Mouse (Mus musculus) bone marrow macrophage, adult 2 months (primary cell): ENCODE data around the gene Ccdc85a. TPM values are rescaled to one million over a fixed set of nuclear protein-coding genes. Genes with fewer than 3 reads are reported as not detected.
"Not testable (repeated sequence)": the region's sequence is repeated elsewhere in the genome, so short reads cannot be mapped to it uniquely, and the experiment has no call there.

ENCODE experiments used
- H3K27ac ChIP-seq: 2 replicates; pipeline ENCODE4 v1.5.1; 2012; ENCODE audit warnings: low read depth, low read length; ENCODE audit not compliant: insufficient read depth
- H3K4me1 ChIP-seq: 2 replicates; pipeline ENCODE4 v1.6.1; 2012; ENCODE audit warnings: low read length; ENCODE audit not compliant: control insufficient read depth, insufficient read depth
- H3K4me3 ChIP-seq: 2 replicates; pipeline ENCODE4 v1.5.1; 2012; ENCODE audit warnings: mild to moderate bottlenecking, low read length, moderate library complexity; ENCODE audit not compliant: insufficient read depth
- CTCF ChIP-seq: IDR thresholded peaks from 2 replicates; pipeline ENCODE4 v1.5.1; 2012; ENCODE audit warnings: low read depth, mild to moderate bottlenecking, low read length, moderate library complexity
- POLR2A ChIP-seq: IDR thresholded peaks from 2 replicates; pipeline ENCODE4 v1.6.1; 2012; ENCODE audit warnings: mild to moderate bottlenecking, low read depth, low read length, borderline replicate concordance
- polyA plus RNA-seq: library from polyadenylated mRNA; stranded (reverse); fragments of >200 nt; gene quantifications from 2 replicates; pipeline ENCODE4 v1.2.4, GENCODE M21; 2012; ENCODE audit not compliant: missing spikeins, insufficient read depth, insufficient read length

The Ccdc85a gene
- polyA plus RNA-seq, 1 experiment: not detected

DNA sequence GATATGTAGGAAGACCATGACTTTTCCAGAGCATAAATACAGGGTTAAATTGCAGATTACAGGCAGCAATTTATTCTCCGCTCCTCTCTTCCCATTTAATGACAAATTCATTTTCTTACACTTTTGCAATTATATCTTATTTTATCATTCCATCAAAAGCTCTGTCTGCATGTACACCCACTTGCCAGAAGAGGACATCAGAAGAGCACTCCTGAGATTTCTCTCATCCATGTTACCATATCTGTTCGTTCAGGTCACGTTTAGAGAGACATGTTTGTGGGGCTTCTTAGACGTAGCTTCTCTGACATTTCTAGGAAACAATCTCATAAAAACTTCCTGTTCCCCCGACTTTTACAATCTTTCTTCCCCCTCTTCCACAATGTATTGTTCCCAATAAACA, 242.2 kb downstream of the Ccdc85a start:
- Histone ChIP-seq H3K27ac (no peak overlapping the region), H3K4me1 (no peaks in the 10 kb centered on the region), H3K4me3 (no peak overlapping the region)
- no peak for TF ChIP-seq POLR2A
- no peak for TF ChIP-seq CTCF

DNA sequence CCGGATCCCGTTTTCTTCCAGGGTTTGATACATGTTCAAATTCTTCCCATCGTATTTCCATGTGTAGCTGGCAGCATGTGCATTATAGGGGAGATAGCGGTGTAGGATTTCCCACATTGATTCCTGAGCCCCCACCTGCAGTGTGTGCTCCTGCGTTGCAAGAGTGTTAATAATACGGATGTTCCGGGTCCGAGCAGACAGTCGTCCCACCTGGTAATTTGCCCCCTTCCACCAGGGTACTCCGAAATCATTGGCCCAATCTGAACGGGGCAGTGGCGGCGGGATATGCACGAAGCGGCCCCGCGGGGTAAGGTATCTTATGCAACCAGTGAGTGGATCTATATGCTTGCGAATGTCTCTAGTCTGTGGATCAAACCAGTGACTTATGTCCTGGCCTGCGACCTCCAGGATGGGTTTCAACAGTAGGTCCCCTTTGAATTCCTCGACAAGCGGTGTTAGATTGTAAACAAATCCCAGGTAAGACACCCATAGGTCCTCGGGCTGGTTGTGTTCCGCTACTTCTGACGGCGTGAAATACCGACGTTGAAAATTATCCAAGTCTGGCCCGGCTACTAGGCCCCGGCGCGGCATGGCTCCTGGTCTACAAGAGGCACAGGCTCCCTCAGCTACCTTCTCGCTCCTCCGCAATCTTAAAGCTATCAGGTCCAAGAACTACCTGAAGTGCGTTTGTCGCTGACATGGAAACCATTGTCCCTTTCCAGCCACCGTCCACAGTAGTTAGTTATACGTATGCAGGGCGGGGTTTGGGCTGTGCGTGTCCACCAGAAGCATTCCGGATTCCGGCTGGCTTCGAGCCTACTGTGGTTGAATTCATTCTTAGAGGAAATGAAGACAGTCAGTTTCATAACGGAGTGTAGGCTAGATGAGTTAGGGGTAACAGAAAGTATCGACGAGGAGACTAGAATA, 244.6 kb downstream of the Ccdc85a start, which contains the start of gene Gm6685:
TSS of gene Gm6685 (minus strand) at position 644 of the 927 bp plus-strand sequence.
- H3K27ac ChIP-seq, H3K4me3 ChIP-seq, H3K4me1 ChIP-seq: not testable (repeated sequence)

Other genes starting within 250 kb of the Ccdc85a start
- not detected in 2 replicates for gene Gm6685, start 244.5 kb downstream of the Ccdc85a start, polyA plus RNA-seq